Mouse (Mus musculus): ENCODE measurements at regions not wholly inside any gene's neighbourhood (a gene's known extent, or its start where the extent isn't known, plus 50 kb on each side); places are given as distances from the start of the nearest gene placed in this dataset.

GRCm38 (mm10) chr7:61851949-61852348 is 494.4 kb upstream of the Ndn start:
- TF ChIP-seq CTCF (IDR thresholded peaks at IDR 0.05; ENCODE audit: borderline replicate concordance, extremely low read depth, insufficient read depth, insufficient read length) (no peak), POLR2A (IDR thresholded peaks at IDR 0.05; ENCODE audit: borderline replicate concordance, extremely low read depth, insufficient read depth, insufficient read length, poor library complexity, severe bottlenecking) (no peak)

Measured in brain, embryonic 14.5 days (tissue).